Mouse (Mus musculus) kidney, postnatal 0 days (tissue): ENCODE results near the gene Gpsm2. TPM values are rescaled to one million over a fixed set of nuclear protein-coding genes. Genes with fewer than 3 reads are reported as not detected.
A peak's percentile ranks its signal among the peaks of the same experiment; 100 is the strongest.
"Not testable (repeated sequence)": the region's sequence is repeated elsewhere in the genome, so short reads cannot be mapped to it uniquely, and the experiment has no call there.

Experiments used
- ATAC-seq: fragments of 200-750 bp; cut with Nextera tagmentation; replicated peaks from 2 replicates; pipeline ENCODE4 v1.8.0; 2017; ENCODE audit warnings: low read depth, moderate number of reproducible peaks, moderate TSS enrichment, moderate library complexity; ENCODE audit not compliant: low FRiP score
- DNase-seq: peaks from one replicate; pipeline ENCODE4 v3.0.0-alpha.2; 2016; ENCODE audit warnings: low spot score
- H3K27ac ChIP-seq: fragments of 300-500 bp; sonication (generic); 2 replicates; pipeline ENCODE4 v1.5.1; 2014; ENCODE audit warnings: mild to moderate bottlenecking
- H3K27me3 ChIP-seq: fragments of 300-500 bp; sonication (generic); 2 replicates; pipeline ENCODE4 v1.6.1; 2014; ENCODE audit warnings: low read length, mixed read lengths; ENCODE audit not compliant: insufficient read depth
- H3K36me3 ChIP-seq: fragments of 300-500 bp; sonication (generic); 2 replicates; pipeline ENCODE4 v1.6.1; 2014; ENCODE audit warnings: low read length, mixed read lengths; ENCODE audit not compliant: insufficient read depth
- H3K4me1 ChIP-seq: fragments of 300-500 bp; sonication (generic); replicated peaks from 2 replicates; pipeline ENCODE4 v1.6.1; 2014; ENCODE audit warnings: antibody characterized with exemption, low read length, mixed read lengths; ENCODE audit not compliant: insufficient read depth
- H3K4me2 ChIP-seq: fragments of 300-500 bp; sonication (generic); 2 replicates; pipeline ENCODE4 v1.6.1; 2014; ENCODE audit warnings: mild to moderate bottlenecking, low read length, moderate library complexity, mixed read lengths
- H3K4me3 ChIP-seq: fragments of 300-500 bp; sonication (generic); replicated peaks from 2 replicates; pipeline ENCODE4 v1.5.1; 2014; ENCODE audit warnings: low read depth, low read length
- H3K9ac ChIP-seq: fragments of 300-500 bp; sonication (generic); 2 replicates; pipeline ENCODE4 v1.6.1; 2014; ENCODE audit warnings: low read depth, low read length
- H3K9me3 ChIP-seq: fragments of 300-500 bp; sonication (generic); replicated peaks from 2 replicates; pipeline ENCODE4 v1.6.1; 2016; ENCODE audit warnings: low read length, inconsistent platforms, mixed read lengths
- CTCF ChIP-seq: IDR thresholded peaks from 2 replicates; pipeline ENCODE4 v1.5.1; 2016; ENCODE audit warnings: antibody characterized with exemption, low read depth, mild to moderate bottlenecking, moderate library complexity
- WGBS: fragments of 180-500 bp; shearing (Covaris S2); extraction: QIAGEN DNeasy Blood & Tissue Kit; methylation state at CpG from one replicate; pipeline ENCODE4 v1.1.7; 2014; 5-methylcytosine and 5-hydroxymethylcytosine counted together
- polyA plus RNA-seq: library from polyadenylated mRNA; unstranded; fragments of >200 nt; fragmentation: Nextera tagmentation; extraction: Ambion mirVana; gene quantifications from 2 replicates; pipeline ENCODE4 v1.2.1, GENCODE M21; 2015

Gpsm2 gene
- polyA plus RNA-seq, 1 experiment from 2014 or later, result 26.7 TPM

GRCm38 (mm10) chr3:108685701-108686100 lies 36.4 kb downstream of the Gpsm2 start:
- TF ChIP-seq CTCF, result no peak
- no peaks in the 10 kb centered on the region for H3K27me3 ChIP-seq
- DNase-seq, result no peak
- WGBS, result 94% methylated on average over 7 of the region's 7 CpGs
- H3K27ac ChIP-seq, result no peak overlapping the region
- no peak overlapping the region for H3K9ac ChIP-seq
- ATAC-seq, result no peak
- no peak overlapping the region for H3K4me2 ChIP-seq
- H3K4me3 ChIP-seq, result no peak overlapping the region
- H3K36me3 ChIP-seq, result peaks cover 30% of the 10 kb centered on the region
- no peaks in the 10 kb centered on the region for H3K4me1 ChIP-seq
- no peaks in the 10 kb centered on the region for H3K9me3 ChIP-seq

DNA sequence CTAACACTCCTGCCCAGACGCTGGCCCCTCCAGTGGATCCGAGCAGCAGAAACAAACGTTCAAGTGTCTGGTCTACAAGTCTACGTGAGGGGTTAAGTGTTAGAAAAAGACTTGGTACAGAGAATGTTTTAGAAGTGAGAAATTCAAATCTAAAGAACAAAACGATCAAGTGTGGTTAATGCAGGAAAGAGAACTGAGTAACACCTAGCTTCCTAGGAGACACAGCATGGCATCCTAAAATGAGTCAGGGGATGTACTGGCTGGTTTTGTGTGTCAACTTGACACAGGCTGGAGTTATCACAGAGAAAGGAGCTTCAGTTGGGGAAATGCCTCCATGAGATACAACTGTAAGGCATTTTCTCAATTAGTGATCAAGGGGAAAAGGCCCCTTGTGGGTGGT lies 38.5 kb downstream of the Gpsm2 start:
- not testable (repeated sequence) for H3K27me3 ChIP-seq, H3K27ac ChIP-seq, H3K4me1 ChIP-seq, H3K4me3 ChIP-seq, H3K9ac ChIP-seq, DNase-seq, H3K4me2 ChIP-seq, ATAC-seq, H3K9me3 ChIP-seq
- peaks cover 40% of the 10 kb centered on the region for H3K36me3 ChIP-seq
- WGBS, result 89% methylated on average over 5 of the region's 5 CpGs

DNA sequence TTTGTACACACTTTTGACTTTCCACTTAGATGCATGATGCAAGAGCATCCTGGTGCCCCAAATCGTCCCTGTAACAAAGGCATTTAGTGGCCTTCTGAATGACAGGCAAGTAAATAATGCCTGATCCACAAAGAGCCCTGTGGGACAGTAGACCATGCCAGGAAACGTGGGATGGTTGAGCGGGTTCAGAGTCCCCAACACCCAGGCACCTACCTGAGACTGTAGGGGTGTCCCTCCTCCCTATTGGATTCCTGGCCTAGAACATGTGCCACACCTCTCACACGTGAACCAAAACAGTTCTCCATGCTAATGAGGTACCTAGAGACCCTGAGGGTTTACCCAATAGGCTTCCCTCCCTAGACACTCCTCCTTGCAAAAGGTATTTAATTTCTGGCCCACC lies 41.1 kb downstream of the Gpsm2 start:
- ATAC-seq (no peak), DNase-seq (no peak)
- H3K9me3 ChIP-seq, result no peaks in the 10 kb centered on the region
- no peak overlapping the region for H3K27ac ChIP-seq
- no peak overlapping the region for H3K4me2 ChIP-seq
- H3K9ac ChIP-seq, result no peak overlapping the region
- no peaks in the 10 kb centered on the region for H3K27me3 ChIP-seq
- TF ChIP-seq CTCF, result no peak
- H3K4me1 ChIP-seq, result no peaks in the 10 kb centered on the region
- peaks cover 53% of the 10 kb centered on the region for H3K36me3 ChIP-seq
- 82% methylated on average over 4 of the region's 4 CpGs for WGBS
- no peak overlapping the region for H3K4me3 ChIP-seq

GRCm38 (mm10) chr3:108676616-108677015 lies 45.5 kb downstream of the Gpsm2 start:
- no peaks in the 10 kb centered on the region for H3K9me3 ChIP-seq
- TF ChIP-seq CTCF, result no peak
- no peaks in the 10 kb centered on the region for H3K27me3 ChIP-seq
- no peaks in the 10 kb centered on the region for H3K4me1 ChIP-seq
- no peak overlapping the region for H3K9ac ChIP-seq
- H3K36me3 ChIP-seq, result peaks cover 56% of the 10 kb centered on the region; the same call in 1 of the 2 replicates
- ATAC-seq, result no peak
- no peak overlapping the region for H3K4me2 ChIP-seq
- 79% methylated on average over 4 of the region's 4 CpGs for WGBS
- no peak for DNase-seq
- H3K27ac ChIP-seq, result no peak overlapping the region
- no peak overlapping the region for H3K4me3 ChIP-seq

GRCm38 (mm10) chr3:108660941-108661340 lies 61.2 kb downstream of the Gpsm2 start:
- Histone ChIP-seq H3K4me1 (no peaks in the 10 kb centered on the region), H3K4me2 (no peak overlapping the region), H3K9ac (no peak overlapping the region), H3K27me3 (no peaks in the 10 kb centered on the region), H3K4me3 (no peak overlapping the region), H3K27ac (no peak overlapping the region), H3K36me3 (peaks cover 20% of the 10 kb centered on the region), H3K9me3 (no peaks in the 10 kb centered on the region)
- peak; percentile 36 for TF ChIP-seq CTCF
- 84% methylated on average over 1 of the region's 1 CpGs for WGBS
- DNase-seq (no peak), ATAC-seq (no peak)

DNA sequence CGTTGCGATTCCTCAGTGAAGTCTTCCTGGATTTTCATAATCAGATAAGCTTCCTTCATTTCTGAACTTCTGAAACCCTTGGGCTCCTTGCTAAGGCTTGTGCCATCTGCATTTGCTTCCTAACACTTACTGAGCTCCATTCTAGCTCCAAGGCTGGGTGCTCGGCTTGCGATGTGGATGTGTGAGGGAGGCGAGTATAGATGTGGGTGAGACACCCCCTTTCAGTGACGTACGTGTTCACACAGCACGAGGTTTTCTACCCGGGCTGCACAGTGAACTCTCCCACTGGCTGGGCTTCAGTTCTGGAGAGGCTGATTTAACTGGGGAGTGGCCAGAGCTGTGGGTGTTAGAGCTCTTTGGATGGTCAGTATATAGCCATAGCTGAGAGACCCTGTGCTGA lies 63.5 kb downstream of the Gpsm2 start:
- H3K4me1 ChIP-seq, result peaks cover 8% of the 10 kb centered on the region
- TF ChIP-seq CTCF, result no peak
- no peaks in the 10 kb centered on the region for H3K27me3 ChIP-seq
- peaks cover 15% of the 10 kb centered on the region for H3K36me3 ChIP-seq
- ATAC-seq (no peak), DNase-seq (no peak)
- 92% methylated on average over 9 of the region's 9 CpGs for WGBS
- H3K4me3 ChIP-seq, result no peak overlapping the region
- H3K4me2 ChIP-seq, result no peak overlapping the region
- H3K27ac ChIP-seq, result no peak overlapping the region
- no peak overlapping the region for H3K9ac ChIP-seq
- H3K9me3 ChIP-seq, result no peaks in the 10 kb centered on the region

DNA sequence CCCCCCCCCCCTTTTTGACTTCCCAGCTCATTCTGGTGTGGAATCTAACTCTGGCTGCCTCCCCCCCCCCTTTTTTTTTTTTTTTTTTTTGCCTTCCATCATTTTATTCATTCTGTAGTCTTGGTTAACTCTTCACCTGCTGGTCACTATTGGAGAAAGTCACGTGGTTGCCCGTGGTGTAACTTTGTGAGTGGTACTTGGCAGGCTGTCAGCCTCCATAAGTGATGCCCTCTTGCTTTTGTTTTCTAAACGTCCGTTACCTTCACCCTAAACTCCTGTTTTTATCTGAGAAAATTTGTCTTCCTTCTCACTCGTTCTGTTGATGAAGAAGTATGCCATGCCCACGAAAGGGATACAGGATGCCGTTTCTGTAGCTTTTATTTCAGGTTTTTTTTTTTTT lies 66.6 kb downstream of the Gpsm2 start:
- Histone ChIP-seq H3K9me3 (no peaks in the 10 kb centered on the region), H3K36me3 (no peaks in the 10 kb centered on the region), H3K4me1 (peaks cover 8% of the 10 kb centered on the region), H3K4me2 (no peak overlapping the region), H3K27ac (no peak overlapping the region), H3K9ac (no peak overlapping the region), H3K4me3 (no peak overlapping the region), H3K27me3 (no peaks in the 10 kb centered on the region)
- ATAC-seq (no peak), DNase-seq (no peak)
- no peak for TF ChIP-seq CTCF
- 84% methylated on average over 7 of the region's 7 CpGs for WGBS
